Mouse (Mus musculus) hindbrain, embryonic 12.5 days (tissue): Measurements from ENCODE around the gene Khdc3. TPM values are rescaled to one million over a fixed set of nuclear protein-coding genes. Genes with fewer than 3 reads are reported as not detected.
"Not testable (repeated sequence)": the region's sequence is repeated elsewhere in the genome, so short reads cannot be mapped to it uniquely, and the experiment has no call there.

Experiments used
- ATAC-seq: fragments of 200-750 bp; cut with Nextera tagmentation; 2 replicates; pipeline ENCODE4 v1.8.0; 2017; ENCODE audit warnings: moderate TSS enrichment; ENCODE audit not compliant: low FRiP score
- H3K27ac ChIP-seq: fragments of 300-500 bp; sonication (generic); 2 replicates; pipeline ENCODE4 v1.5.1; 2016; ENCODE audit warnings: mild to moderate bottlenecking
- H3K27me3 ChIP-seq: fragments of 300-500 bp; sonication (generic); 2 replicates; pipeline ENCODE4 v1.6.1; 2016; ENCODE audit warnings: mild to moderate bottlenecking
- H3K36me3 ChIP-seq: fragments of 300-500 bp; sonication (generic); 2 replicates; pipeline ENCODE4 v1.6.1; 2016; ENCODE audit warnings: mild to moderate bottlenecking
- H3K4me1 ChIP-seq: fragments of 300-500 bp; sonication (generic); 2 replicates; pipeline ENCODE4 v1.6.1; 2016
- H3K4me2 ChIP-seq: fragments of 300-500 bp; sonication (generic); replicated peaks from 2 replicates; pipeline ENCODE4 v1.6.1; 2016; ENCODE audit warnings: mild to moderate bottlenecking
- H3K4me3 ChIP-seq: fragments of 300-500 bp; sonication (generic); 2 replicates; pipeline ENCODE4 v1.5.1; 2016; ENCODE audit warnings: mild to moderate bottlenecking
- H3K9ac ChIP-seq: fragments of 300-500 bp; sonication (generic); 2 replicates; pipeline ENCODE4 v1.6.1; 2016; ENCODE audit warnings: mild to moderate bottlenecking, moderate library complexity
- H3K9me3 ChIP-seq: fragments of 300-500 bp; sonication (generic); replicated peaks from 2 replicates; pipeline ENCODE4 v1.6.1; 2016; ENCODE audit warnings: mild to moderate bottlenecking
- WGBS: fragments of 180-500 bp; shearing (Covaris S2); methylation state at CpG from one replicate; pipeline ENCODE4 v1.1.7; 2016; 5-methylcytosine and 5-hydroxymethylcytosine counted together
- polyA plus RNA-seq: library from polyadenylated mRNA; unstranded; fragments of >200 nt; fragmentation: Nextera tagmentation; extraction: Ambion mirVana; gene quantifications from 2 replicates; pipeline ENCODE4 v1.2.1, GENCODE M21; 2016

The Khdc3 gene
- polyA plus RNA-seq, 1 experiment from 2014 or later = 0.17 TPM

DNA sequence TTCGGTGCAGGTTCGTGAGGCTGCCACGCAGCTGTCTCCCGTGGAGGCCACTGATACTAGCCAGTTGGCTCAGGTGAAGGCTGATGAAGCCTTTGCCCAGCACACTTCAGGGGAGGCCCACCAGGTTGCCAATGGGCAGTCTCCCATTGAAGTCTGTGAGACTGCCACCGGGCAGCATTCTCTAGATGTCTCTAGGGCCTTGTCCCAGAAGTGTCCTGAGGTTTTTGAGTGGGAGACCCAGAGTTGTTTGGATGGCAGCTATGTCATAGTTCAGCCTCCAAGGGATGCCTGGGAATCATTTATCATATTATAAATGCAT, 2.2 kb downstream of the Khdc3 start:
- Histone ChIP-seq H3K9ac (peak overlapping the region; percentile 64; the same call in 1 of the 2 replicates), H3K27me3 (peaks cover 50% of the 10 kb centered on the region)
- ATAC-seq = 0 out of 2 replicates have a peak, but pooled peaks have one; percentile 6

GRCm38 (mm10) chr9:73105141-73105540, 3.5 kb downstream of the Khdc3 start:
- ATAC-seq = no peak
- Histone ChIP-seq H3K9me3 (no peaks in the 10 kb centered on the region), H3K27me3 (peaks cover 50% of the 10 kb centered on the region), H3K4me3 (no peak overlapping the region), H3K36me3 (no peaks in the 10 kb centered on the region), H3K27ac (no peak overlapping the region), H3K4me2 (no peak overlapping the region), H3K9ac (no peak overlapping the region), H3K4me1 (peaks cover 8% of the 10 kb centered on the region)
- 59% methylated on average over 1 of the region's 1 CpGs for WGBS

More for the DNA sequence above, 2.2 kb downstream of the Khdc3 start:
- Histone ChIP-seq H3K4me3 (peak overlapping the region; percentile 48), H3K4me2 (peak overlapping the region; percentile 93), H3K9me3 (no peaks in the 10 kb centered on the region), H3K4me1 (peaks cover 8% of the 10 kb centered on the region), H3K27ac (no peak overlapping the region), H3K36me3 (no peaks in the 10 kb centered on the region)
- WGBS = 24% methylated on average over 5 of the region's 5 CpGs

- H3K36me3 ChIP-seq = no peaks in the 10 kb centered on the region
- H3K9ac ChIP-seq = no peak overlapping the region
- H3K4me3 ChIP-seq = no peak overlapping the region
- H3K9me3 ChIP-seq = no peaks in the 10 kb centered on the region
- peaks cover 8% of the 10 kb centered on the region for H3K4me1 ChIP-seq
- ATAC-seq = no peak
- H3K4me2 ChIP-seq = no peak overlapping the region
- peaks cover 50% of the 10 kb centered on the region for H3K27me3 ChIP-seq
- H3K27ac ChIP-seq = no peak overlapping the region
These were observed 4.1 kb downstream of the Khdc3 start for GRCm38 (mm10) chr9:73105771-73106170.

DNA sequence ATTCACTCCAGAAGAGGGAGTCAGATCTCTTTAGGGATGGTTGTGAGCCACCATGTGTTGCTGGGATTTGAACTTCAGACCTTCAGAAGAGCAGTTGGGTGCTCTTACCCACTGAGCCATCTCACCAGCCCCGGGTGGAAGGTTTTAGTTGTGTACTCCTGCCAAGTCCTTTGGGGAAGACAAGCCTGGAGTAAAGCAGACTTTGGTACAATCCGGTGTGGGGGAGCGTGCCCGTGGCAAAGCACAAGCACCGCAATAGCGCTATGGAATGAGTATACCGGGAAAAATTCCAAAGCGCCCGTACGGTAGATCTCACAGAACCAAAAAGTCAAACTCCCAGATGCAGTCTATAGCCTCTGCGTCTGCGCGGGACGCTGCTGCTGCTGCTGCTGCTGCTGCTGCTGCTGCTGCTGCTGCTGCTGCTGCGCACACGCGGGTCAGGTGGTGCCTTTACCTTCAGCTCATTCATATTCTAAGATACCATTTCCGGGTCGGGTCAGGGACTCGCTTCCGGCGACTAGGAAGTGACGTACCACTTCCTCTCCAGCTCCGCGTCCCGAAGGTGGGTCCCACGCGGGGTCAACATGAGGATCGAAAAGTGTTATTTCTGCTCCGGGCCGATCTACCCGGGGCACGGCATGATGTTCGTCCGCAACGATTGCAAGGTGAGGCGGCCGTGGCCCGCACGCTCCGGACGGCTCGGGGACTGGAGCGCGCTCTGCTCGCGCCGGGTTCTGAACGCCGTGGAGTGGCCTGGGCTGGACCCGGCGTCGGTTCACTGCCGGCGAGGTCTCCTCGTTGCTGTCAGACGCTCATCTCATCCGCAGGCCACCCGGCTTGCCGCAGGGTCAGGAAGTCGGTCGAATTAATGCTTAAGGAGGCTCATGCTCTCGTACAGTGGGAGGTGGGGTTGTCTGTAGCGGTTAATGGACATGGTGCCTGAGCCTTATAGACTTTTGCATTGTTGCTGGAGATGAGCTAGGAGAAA, 11.6 kb downstream of the Khdc3 start, which contains the start of gene Rsl24d1:
Gene Rsl24d1, plus strand, starts transcription at position 508 of the 988 bp plus-strand sequence.
- under 1% methylated on average over 64 of the region's 64 CpGs for WGBS
- peaks cover 10% of the 10 kb centered on the region for H3K4me1 ChIP-seq
- ATAC-seq = peak; percentile 97

GRCm38 (mm10) chr9:73116704-73117103, 15.1 kb downstream of the Khdc3 start:
- H3K9me3 ChIP-seq, H3K27me3 ChIP-seq, H3K4me1 ChIP-seq, H3K4me3 ChIP-seq, H3K4me2 ChIP-seq, H3K9ac ChIP-seq, H3K27ac ChIP-seq, ATAC-seq: not testable (repeated sequence)
- WGBS = 96% methylated on average over 5 of the region's 6 CpGs
- peaks cover 53% of the 10 kb centered on the region for H3K36me3 ChIP-seq

More for the DNA sequence above, 11.6 kb downstream of the Khdc3 start, which contains the start of gene Rsl24d1:
- Histone ChIP-seq H3K27me3 (no peaks in the 10 kb centered on the region), H3K4me2 (peak within 1 kb of the TSS; percentile 89), H3K9me3 (no peaks in the 10 kb centered on the region), H3K36me3 (peaks cover 26% of the 10 kb centered on the region), H3K4me3 (peak within 1 kb of the TSS; percentile 96), H3K9ac (peak within 1 kb of the TSS; percentile 86), H3K27ac (peak within 1 kb of the TSS; percentile 80)

DNA sequence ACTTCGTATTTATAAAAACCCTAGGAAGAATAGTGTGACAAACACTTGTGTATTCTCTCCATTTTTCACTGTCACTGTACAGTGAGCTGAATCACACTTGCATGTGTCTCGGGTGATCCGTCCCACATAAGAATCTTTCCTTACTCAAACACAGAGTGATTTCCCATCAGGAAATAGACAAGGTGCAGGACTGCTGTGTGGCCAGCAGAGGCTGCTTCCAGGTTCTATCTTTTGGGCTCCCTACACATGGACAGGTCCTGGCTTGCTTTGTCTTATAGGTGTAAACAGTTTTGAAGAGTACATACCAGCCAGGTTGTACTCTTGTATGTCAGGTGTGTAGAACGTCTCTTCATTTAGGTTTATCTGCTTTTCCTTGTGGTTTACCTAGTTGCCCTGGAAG, 16.4 kb downstream of the Khdc3 start:
- H3K9ac ChIP-seq = no peak overlapping the region
- no peak for ATAC-seq
- H3K4me2 ChIP-seq = no peak overlapping the region
- WGBS = 88% methylated on average over 4 of the region's 4 CpGs
- H3K36me3 ChIP-seq = peaks cover 61% of the 10 kb centered on the region
- no peaks in the 10 kb centered on the region for H3K27me3 ChIP-seq
- no peaks in the 10 kb centered on the region for H3K9me3 ChIP-seq
- no peak overlapping the region for H3K4me3 ChIP-seq
- H3K27ac ChIP-seq = no peak overlapping the region
- peaks cover 10% of the 10 kb centered on the region for H3K4me1 ChIP-seq

DNA sequence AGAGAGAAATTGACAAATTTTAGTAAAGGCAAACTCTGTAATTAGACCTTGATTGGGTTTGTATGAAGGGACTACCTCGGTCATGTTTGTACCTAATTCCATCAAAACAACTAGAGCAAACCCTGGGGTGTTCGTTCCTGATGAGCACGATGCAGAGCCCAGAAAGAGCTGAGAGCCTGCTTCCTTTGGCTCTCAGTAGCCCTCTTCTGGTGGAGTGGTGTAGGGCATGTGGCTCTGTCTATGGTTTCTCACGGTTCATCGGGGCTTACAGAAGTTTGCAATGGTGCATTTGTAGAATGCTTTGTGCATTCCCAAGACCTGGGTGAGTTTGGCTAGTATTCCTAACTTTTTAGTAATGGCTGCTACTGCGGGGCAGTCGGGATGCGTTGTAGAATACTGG, 20.1 kb downstream of the Khdc3 start:
- Histone ChIP-seq H3K4me1 (no peaks in the 10 kb centered on the region), H3K9ac (no peak overlapping the region), H3K4me2 (no peak overlapping the region), H3K36me3 (peaks cover 79% of the 10 kb centered on the region), H3K27ac (no peak overlapping the region), H3K27me3 (no peaks in the 10 kb centered on the region), H3K4me3 (no peak overlapping the region), H3K9me3 (no peaks in the 10 kb centered on the region)
- no peak for ATAC-seq
- WGBS = 80% methylated on average over 8 of the region's 8 CpGs

GRCm38 (mm10) chr9:73125043-73125570, 23.5 kb downstream of the Khdc3 start:
- Histone ChIP-seq H3K27ac (no peak overlapping the region), H3K4me3 (no peak overlapping the region), H3K4me1 (no peaks in the 10 kb centered on the region), H3K9ac (no peak overlapping the region), H3K27me3 (no peaks in the 10 kb centered on the region), H3K36me3 (peaks cover 90% of the 10 kb centered on the region), H3K4me2 (no peak overlapping the region), H3K9me3 (no peaks in the 10 kb centered on the region)
- no peak for ATAC-seq
- 91% methylated on average over 8 of the region's 8 CpGs for WGBS

DNA sequence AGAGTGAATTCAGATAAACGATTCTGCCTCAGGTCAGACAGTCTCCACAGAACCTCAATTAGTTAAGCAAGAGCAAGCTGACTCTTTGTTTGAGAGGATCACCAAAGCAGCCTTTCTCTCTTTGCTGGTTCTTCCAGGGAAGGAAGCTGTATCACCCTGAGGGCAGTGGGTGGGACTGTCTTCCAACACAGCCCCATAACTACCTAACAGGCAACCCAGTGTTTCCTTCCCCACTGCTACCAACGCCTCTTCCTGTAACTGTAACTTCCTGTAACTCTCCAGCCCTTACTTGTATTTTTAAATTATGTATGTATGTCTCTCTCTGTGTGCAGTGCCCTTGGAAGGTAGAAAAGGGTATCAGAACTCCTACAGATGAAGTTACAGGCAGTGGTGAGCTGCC, 25.8 kb downstream of the Khdc3 start:
- Histone ChIP-seq H3K27me3 (no peaks in the 10 kb centered on the region), H3K9ac (no peak overlapping the region), H3K27ac (no peak overlapping the region), H3K4me2 (no peak overlapping the region), H3K36me3 (peaks cover 73% of the 10 kb centered on the region), H3K4me1 (no peaks in the 10 kb centered on the region), H3K9me3 (no peaks in the 10 kb centered on the region), H3K4me3 (no peak overlapping the region)
- 90% methylated on average over 2 of the region's 2 CpGs for WGBS
- ATAC-seq = no peak

- Histone ChIP-seq H3K9ac (no peak overlapping the region), H3K4me1 (no peaks in the 10 kb centered on the region), H3K27me3 (no peaks in the 10 kb centered on the region), H3K4me3 (no peak overlapping the region), H3K36me3 (peaks cover 55% of the 10 kb centered on the region), H3K27ac (no peak overlapping the region), H3K9me3 (no peaks in the 10 kb centered on the region), H3K4me2 (no peak overlapping the region)
- WGBS = 74% methylated on average over 8 of the region's 8 CpGs
- ATAC-seq = no peak
These were observed 28.2 kb downstream of the Khdc3 start for GRCm38 (mm10) chr9:73129875-73130274.

- Histone ChIP-seq H3K4me1 (no peaks in the 10 kb centered on the region), H3K4me3 (no peak overlapping the region), H3K36me3 (peaks cover 48% of the 10 kb centered on the region), H3K9ac (no peak overlapping the region), H3K4me2 (no peak overlapping the region), H3K9me3 (no peaks in the 10 kb centered on the region), H3K27ac (no peak overlapping the region), H3K27me3 (no peaks in the 10 kb centered on the region)
- no peak for ATAC-seq
- WGBS = 92% methylated on average over 4 of the region's 4 CpGs
These were observed 28.9 kb downstream of the Khdc3 start for GRCm38 (mm10) chr9:73130529-73130928.

DNA sequence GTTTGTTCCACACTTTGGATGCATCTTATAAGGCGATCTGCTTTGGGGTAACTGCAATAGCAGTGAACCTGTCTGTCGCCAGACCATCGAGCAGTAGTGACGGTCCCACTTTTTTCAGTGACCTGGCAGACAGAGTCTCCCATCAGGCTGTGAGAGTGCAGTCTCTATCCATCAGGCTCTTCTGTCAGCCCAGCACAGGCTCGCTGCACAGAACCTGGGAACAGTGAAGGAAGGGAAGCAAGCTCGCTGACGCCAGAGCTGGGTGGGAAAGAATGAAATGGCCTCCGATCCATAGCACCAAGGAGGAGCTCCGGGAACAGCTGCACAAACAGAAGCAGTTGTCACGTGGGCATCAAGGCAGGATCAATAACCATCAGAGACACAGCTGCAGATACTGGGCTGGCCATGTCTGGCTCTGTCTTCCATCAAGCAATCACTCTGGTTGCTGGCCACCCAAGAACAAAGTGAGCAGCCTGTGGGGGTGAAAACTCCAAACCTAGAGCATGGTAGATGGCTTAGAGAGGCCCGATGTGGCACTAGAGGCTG, 35.8 kb downstream of the Khdc3 start:
- 72% methylated on average over 11 of the region's 11 CpGs for WGBS
- H3K9ac ChIP-seq = no peak overlapping the region
- H3K9me3 ChIP-seq = no peaks in the 10 kb centered on the region
- no peak overlapping the region for H3K4me2 ChIP-seq
- ATAC-seq = no peak
- H3K36me3 ChIP-seq = no peaks in the 10 kb centered on the region
- H3K4me3 ChIP-seq = no peak overlapping the region
- no peaks in the 10 kb centered on the region for H3K4me1 ChIP-seq
- no peak overlapping the region for H3K27ac ChIP-seq
- no peaks in the 10 kb centered on the region for H3K27me3 ChIP-seq
